Mouse (Mus musculus) gastrocnemius, adult 8-10 months (tissue): ENCODE measurements around the gene Specc1. TPM values are rescaled to one million over a fixed set of nuclear protein-coding genes. Genes with fewer than 3 reads are reported as not detected.

Experiments used
- DNase-seq, 2 experiments: peaks; one replicate each; pipeline ENCODE4 v3.0.0; 2022; ENCODE audit warnings: low spot score in 2 of 2
- total RNA-seq, 4 experiments: library from RNA; stranded (reverse); gene quantifications; 2 replicates each; pipeline ENCODE4 v1.2.4; 2022

Specc1 gene
- total RNA-seq, 4 experiments from 2014 or later, result 1.5 to 2.7 (median 1.7) TPM

DNA sequence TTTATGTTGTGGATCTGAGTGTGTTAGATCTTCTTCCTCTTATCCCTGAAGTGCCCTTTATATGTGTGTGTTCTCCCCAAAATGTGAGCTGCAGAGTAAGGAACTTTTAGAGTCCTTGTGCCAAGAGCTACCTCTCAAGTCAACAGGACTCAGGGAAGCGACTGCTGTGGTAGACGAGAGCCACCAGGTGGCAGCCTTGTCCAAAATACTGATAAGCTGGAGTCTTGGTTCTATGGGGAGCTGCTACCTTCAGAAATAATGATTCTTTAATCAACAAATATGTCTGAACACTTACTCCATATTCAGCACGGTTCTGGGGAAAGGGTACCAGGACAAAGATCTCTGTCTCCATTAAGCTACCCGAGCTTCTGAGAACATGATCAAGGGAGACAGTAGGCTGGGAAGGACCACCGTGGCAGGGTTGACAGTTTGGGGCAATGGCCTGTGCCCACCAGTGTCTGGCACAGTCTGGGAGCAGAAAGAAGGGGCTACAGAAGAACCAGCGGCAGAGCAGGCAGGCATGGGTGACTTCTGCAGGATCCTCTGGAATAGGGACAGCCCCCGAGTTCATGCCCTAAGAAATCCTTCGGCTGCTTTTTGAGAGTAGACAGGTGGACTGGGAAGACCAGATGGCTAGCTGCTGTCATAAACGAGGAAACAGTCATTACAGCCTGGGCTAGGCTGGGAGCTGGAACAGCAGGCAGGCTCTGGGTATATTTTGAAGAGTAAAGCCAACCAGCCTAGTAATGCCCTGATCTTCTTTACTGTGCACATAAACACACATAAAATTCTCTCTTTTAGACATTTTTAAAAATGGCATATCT, 91.5 kb downstream of the Specc1 start:
- peak in 1 of 2 experiments; percentile 37 for DNase-seq

DNA sequence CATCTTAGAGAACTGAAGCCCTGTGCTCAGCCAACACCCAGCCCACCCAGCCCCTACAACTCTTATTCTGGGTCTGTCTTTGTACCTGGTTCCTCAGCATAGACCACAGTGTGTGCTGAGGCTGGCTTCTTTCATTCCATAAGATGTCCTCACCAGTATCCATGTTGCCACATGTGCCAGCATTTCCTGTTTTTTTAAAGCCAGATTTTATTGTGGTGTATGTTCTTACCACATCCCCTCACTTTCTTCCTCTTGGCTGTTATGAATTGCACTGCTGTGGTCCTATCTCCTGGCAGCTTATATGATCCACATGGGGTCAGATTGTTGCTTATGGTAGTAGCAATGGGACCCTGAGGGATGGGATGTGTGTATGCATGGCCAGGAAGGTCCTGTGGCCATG, 92.6 kb downstream of the Specc1 start:
- DNase-seq, result no peak

DNA sequence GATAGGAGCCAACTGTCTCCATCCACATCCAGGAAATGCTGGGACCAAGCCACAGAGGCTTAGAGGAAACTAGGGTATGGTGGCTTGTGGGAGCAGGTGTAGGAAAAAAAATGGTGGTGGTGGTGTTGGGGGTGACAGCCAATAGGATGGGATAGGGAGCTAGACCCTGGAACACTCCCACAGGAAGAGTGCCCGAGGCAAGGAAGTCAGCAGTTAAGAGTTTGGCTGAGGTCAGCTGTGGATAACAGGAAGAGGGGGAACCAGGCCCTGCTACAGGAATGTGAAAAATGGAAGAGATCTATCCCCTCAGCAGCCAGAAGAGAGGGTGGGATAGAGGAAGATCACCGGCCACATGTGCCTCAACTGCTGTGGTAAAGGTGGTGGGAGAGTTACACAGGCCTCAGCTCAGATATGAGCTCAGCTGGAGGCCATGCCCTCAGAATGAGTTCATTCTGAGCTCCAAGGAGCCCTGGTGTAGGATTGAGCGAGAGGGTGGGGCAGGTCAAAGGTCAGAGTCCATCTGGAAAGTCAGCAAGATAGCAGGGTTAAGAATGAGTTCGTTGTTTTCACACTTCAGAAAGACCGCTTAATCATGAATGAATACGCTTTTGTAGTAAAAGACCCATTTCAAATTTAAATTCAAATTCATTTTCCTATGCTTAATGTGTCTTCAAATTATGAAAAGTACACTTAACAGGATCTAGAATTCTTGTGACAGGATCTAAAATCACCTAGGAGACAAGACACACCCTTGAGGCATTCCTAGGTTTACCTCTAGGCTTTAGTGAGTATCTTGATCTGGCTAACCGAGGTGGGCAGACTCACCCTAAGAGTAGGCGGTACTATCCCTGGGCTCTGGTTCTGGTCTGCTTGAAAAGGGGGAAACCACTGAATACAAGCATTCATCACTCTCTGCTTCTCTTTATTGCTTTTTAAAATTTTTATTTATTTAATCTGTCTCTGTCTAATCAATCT, 94.1 kb downstream of the Specc1 start:
- no peak for DNase-seq

DNA sequence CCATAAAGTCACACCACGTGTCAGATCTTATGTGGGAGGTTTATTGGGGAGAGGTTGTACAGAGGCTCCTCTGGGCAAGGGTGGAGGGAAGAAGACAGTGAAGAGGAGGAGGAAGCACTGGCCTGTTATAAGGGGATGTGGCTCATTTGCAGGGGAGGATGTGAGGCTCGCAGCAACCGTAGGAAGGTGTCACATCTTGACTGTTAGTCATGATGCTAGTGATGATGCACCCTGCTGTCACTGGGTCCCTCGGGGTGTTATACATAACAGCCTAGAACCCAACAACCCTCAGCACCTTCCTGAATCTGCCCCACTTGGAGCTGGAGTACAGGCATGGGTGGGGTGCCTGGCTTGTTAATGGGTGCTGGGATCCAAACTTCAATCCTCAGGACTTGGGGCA, 94.9 kb downstream of the Specc1 start:
- no peak for DNase-seq

DNA sequence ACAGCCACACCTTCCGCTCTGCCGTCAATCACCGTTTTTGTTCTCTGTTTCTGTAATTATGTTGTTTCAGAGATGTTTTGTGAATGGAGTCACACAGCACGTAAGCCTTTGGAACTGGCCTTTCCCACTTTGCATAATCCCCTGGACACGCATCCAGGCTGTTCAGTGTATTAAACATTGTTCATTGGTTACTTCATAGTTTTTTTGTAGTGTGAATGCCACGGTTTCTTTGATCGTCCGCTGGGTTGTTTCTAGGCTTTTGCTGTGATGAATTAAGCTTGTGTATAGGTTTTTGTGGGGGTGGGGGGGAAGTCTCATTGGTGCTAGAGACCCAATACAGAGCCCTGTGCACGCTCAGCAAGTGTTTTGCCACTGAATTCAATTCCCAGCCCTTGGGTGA, 97.4 kb downstream of the Specc1 start:
- no peak for DNase-seq

DNA sequence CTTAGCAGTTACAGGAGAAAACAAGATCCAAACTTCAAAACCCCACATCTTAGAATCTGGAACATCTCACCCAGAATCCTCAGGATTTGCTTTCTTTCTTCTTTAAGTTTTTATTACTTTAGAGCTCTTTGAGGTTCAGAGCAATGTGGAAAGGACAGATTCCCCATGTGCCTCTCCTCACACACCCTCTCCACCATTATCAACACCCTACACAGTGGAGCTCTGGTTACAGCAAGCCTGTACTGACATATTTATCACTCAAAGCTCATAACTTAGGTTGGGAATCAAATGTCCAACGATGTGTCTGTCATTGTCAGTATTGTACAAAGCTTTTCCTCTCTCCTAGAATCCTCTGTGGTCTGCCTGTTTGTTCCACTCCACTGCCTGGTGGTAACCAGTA, 108.0 kb downstream of the Specc1 start:
- DNase-seq, result no peak

DNA sequence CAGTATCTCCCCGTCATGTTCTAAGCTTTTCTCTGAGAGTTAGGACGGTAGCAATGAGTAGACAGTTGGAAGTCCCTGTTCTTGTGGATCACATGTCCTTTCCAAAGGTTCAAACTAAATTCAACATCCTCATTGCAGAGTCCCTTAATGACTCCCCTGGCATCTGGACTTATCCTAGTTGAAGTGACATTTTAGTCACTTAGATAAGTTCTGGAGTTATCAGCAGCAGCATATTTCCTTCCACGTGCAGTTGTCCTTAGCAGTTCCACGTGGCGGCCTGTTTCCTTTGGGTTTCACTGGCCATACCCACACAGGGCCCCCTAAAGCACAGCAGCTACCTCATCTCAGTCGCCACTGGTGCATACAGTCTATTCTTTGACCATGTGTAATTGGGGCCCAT, 109.1 kb downstream of the Specc1 start:
- no peak for DNase-seq

DNA sequence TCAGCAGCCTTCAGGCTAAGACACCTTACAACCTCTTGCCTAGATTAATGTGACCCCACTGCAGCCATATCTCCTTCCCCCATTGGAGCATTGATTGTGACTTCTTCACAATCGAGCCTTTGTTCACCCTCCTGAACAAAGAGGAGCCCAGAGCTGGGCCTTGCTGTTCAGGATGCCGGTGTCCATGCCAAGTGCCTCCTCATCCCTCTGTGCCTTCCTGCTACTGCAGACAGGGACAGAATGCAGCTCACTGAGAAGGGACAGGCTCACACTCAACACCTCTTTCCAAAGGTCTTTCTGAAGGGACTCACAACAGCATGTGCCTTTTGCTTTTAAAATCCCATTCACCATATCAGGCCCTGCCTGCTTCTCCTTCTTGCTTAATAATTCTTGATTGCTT, 113.0 kb downstream of the Specc1 start:
- DNase-seq, result no peak

DNA sequence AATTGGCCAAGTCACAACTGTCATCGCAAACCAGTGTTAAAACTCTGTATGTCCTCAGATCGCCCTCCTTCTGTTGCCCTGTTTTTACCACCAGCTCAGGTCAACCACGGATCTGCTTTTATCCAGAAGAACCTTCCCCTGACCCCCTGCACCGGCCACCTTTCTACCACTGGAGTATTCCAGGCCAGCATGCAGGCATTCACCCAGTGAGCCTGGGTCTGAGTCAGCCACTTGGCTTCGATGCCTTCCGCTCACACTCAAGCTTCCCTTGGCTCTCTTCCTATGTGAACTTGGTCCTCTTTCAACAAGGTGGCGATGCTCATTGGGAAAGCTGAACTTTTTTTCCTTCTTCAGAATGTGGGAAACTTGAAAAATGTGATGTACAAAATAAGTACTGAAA, 113.6 kb downstream of the Specc1 start:
- DNase-seq, result no peak

DNA sequence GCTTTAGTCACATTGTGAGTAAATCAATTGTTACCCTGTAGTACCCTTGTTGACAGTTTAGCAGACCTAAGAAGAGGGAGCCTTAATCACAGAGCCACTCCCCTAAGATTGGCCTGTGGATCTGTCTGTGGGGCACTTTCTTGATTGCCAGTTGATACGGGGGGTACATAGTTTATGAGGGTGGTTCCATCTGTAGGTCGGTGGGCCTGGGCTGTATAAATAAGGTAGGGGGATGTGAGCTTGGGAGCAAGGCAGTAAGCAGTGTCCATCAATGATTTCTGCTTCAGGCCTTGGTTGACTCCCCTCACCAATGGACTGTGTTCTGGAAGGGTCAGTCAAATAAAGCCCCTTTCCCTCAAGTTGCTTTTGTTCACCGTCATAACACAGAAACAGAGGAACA, 115.8 kb downstream of the Specc1 start:
- DNase-seq, result no peak

DNA sequence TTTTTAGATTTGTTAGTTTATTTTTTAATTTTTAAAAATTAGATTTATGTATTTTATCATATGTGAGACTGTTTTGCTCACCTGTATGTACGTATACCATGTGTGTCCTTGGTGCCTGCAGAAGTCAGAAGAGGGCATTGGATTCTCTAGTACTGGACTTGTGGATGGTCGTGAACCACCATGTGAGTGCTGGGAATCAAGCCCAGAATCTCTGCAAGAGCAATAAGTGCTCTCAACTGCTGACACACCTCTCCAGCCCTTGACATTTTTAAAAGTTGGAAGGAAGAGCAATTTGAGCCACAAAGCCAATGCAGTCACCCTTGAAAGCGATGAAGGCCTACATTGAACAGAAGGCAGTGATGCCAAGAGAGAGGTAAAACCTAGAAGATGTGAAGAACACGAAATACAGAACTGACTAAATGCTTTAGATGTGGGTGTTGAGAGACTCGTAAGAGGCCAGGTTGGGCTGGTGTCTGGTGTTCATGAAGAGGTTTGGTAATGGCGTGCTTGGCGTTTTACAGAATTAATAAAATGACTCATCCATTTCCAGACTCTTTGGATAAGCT, 117.1 kb downstream of the Specc1 start:
- no peak for DNase-seq

DNA sequence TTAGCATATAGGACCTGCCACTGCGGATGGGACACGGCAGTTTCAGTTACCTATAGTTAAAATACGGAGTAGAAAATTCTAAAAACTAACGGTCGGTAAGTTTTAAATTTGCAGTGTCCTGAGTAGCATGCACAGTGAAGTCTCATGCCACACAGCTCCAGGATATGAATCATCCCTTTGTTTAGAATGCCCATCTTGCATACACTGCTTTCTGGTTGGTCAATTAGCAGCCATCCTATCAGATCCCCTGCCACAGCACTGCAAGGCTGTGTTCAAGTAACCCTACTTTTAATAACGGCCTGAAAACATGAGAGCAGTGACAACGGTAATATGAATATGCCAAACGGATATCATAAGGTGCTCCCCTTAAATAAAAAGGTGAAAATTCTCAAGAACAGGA, 118.0 kb downstream of the Specc1 start:
- DNase-seq, result no peak

DNA sequence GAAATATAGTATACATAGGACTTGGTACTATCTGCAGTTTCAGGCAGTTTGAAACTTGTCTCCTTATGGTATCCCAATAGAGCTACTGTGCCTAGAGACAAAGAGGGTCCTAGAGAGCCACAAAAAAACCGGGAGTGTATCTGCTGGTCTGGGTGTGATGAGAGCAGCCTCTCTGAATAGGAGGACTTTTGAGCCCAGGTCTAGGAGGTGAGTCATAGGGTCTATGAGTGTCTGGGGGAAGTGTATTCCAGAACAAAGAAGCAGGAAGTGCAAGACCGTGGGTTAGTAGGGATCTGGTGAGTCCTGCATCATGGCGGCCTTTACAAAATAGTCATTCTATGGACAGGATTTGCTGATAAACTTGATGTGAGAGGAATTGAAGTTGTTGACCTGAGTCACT, 118.5 kb downstream of the Specc1 start:
- DNase-seq, result no peak

DNA sequence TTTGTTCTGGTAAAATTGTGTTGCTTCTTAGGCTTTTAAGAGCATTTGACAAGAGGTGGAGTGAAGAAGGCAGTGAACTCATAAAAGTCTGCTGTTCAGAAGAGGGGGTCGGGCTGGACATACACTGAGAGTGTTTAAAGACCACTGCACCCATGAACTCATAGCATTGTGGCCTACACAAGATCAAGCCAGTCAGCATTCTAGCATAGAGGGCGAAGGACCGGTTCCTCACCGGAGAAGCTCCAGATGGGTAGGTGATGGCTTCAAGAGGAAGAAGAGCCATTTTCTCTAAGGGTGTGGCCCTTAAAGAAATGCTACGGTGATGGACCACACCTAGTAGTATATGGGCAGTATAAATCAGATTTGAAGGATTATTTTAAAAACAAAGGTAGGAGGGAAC, 119.0 kb downstream of the Specc1 start:
- DNase-seq, result no peak

DNA sequence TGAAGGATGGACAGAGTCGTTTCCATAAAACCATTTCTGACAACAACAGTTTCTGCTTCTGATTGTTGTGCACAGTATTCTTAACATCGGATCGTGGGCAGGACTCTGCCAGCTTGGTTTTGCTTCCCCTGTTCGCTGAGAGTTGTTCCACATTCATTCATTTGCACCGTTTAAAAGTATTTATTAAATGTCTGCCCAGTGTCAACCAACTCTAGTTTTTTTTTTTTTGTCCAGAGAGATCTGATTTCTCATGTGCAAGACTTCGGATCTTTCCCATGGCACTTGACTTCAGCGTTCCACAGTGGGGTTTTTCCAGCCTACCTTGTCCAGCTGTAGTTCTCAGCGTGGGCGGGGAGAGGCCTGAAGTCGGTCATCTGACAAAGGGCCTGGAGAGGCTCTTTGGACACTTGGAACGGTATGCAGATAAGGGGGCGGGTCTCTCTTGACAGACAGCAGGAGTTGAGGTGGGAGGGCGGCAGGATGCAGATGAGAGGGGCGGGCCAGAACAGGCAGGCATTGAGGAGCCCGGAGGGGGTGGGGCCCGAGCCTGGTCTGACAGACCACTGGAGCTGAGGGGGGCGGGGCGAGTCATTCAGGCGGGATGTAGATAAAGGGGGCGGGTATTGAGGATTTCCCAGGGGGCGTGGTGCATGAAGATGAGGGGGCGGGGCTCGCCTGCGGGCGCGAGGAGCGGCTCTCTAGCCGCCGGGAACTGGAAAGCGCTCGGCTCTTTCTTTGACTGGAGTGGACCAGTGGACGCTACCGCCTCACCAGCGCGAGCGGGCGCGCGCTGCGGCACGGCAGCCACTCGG, 120.0 kb downstream of the Specc1 start:
- DNase-seq, result peak; percentile 96 to 99

DNA sequence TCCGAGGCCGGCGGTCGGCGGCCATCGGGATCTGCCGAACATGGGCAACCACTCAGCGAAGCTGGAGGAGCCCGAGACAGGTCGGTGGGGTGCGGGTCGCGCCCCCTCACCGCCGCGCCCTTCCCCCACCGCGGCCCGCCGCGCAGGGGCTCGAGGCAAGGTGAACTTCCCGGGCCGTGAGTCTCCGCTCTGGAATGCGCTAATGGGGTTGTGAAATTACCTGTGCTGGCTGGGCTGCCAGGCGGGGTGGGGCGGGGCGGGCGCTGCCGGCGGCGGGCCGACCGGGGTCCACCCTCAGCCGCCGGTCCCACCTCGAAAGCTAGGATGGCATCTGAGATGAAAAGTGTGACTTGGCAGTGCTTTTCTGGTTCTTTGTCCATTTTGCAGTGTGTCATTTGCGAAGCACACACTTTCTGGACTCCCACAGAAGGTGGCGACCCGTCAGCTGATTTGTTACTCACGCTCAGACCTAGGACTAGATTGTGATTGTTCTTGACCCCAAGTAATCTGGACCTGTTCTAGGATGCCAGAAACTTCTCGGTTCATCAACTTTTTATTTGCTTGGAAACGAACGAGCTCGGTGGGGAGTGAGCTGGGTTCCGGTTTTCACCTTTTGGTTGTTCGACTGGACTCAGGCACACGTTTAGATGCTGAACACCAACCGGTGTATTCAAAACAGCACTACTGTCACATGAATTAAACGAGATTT, 120.7 kb downstream of the Specc1 start:
- DNase-seq, result no peak

DNA sequence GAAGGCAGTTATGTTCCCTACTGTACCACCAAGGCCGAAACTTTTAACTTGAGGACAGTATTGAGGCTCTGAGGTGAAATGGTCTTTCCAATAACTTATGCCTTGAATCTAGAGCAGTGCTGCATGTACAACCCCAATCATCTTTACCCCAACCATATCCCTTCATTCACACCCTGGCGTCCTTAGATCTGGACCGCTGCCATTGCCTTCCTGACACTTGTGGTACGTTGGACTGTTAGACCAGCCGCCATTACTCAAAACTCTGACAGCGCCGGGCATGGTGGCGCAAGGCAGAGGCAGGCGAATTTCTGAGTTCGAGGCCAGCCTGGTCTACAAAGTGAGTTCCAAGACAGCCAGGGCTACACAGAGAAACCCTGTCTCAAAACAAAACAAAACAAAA, 121.8 kb downstream of the Specc1 start:
- DNase-seq, result no peak

DNA sequence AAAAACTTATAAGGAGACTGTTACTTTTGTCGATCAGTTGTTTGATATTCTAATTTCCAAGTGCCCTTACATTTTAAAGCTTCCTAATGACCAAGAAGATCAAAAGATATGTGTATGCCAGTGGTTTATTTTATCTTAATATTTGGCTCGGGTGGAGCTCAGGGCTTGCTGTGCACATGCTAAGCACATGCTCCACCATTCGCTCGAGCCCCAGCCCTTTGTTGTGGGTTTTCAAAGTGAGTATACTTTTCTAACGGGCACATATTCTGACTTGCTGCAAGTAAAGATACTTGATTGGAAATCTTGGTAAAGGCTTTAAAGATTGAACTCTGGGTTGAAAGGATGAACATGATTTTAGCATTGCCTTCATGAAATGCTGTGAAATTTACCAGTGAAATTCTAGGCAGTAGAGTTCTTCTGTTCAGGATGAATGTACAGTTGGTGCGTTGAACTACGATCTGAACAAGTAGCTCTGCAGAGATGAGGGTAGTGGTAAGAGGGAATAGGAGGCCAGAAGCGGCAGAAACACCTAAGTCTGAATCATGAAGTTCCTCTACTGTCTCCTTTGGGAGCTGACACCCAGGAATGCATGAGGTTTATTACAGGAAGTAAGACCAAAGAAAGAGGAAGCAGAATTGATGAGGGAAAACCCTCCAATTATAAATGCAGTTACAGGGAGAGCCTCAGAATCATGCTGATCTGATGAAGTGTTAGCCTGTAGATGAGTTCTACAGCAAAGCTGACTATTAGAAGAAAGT, 122.7 kb downstream of the Specc1 start:
- DNase-seq, result no peak

DNA sequence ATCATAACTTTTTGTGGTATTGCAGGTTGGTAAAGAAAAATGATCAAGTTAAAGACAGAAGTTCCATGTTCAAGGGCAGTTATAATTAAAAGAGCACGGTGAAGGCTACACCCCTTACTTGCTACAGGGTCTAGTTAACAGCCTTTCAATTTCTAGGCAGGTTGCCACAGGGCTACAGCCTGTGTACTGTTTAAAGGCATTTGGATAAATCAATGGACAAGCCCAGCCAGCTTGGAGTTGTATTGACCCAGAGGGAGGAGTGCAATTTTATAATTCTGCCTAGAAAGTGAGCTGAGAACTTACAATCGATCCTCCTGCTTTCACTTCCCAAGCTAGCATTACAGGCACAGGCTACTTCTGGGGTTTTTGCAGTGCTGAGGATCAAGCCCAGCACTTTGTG, 123.9 kb downstream of the Specc1 start:
- DNase-seq, result no peak

DNA sequence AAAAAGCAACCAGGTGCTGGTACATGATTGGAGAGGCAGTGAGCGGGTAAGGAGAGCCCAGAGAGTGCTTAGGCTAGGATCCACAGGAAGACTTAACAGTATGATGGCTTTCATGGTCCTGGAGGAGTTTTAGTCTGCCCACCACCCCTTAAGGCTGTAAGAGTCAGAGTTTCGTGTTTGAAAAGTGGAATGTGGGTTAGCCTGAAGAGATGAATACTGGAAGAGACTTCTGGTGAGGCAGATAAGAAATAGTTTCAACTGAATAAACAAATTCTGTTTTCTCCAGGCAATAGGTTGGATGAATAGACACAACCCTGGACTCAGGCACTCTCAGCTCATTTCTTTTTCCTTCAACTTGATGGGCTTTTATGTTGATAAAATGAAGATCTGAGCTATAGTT, 130.1 kb downstream of the Specc1 start:
- DNase-seq, result no peak
